Comparison of ENCODE assay signal across 8 mouse cellular contexts in genomic region chrX:11734505-11735435, GRCm38 (mm10).
DNase-seq lines count a peak whose midpoint lies in the region; ATAC-seq and TF ChIP-seq lines count a peak whose summit lies in the region.

No protein-coding gene starts in this region.

- TF ChIP-seq POLR2A in small intestine, adult 2 months (IDR thresholded peaks at IDR 0.05; ENCODE audit: low read depth, low read length) = no peak

- peak; percentile 21; the same call in 1 of the 2 replicates for ATAC-seq in liver, embryonic 16.5 days (ENCODE audit: low read depth)
- ATAC-seq in liver, postnatal 0 days = no peak
- ATAC-seq in embryonic facial prominence, embryonic 15.5 days (ENCODE audit: insufficient number of reproducible peaks, low FRiP score, low TSS enrichment, low read depth) = peak; percentile 34; the same call in 1 of the 2 replicates
- ATAC-seq in kidney, postnatal 0 days (replicated peaks; ENCODE audit: low FRiP score, low read depth) = no peak

- H3K36me3 ChIP-seq in liver, embryonic 16.5 days (ENCODE audit: control insufficient read depth, insufficient read depth) = no peaks in the 10 kb centered on the region
- H3K36me3 ChIP-seq in liver, postnatal 0 days (replicated peaks; ENCODE audit: insufficient read depth, low read length) = no peaks in the 10 kb centered on the region
- no peaks in the 10 kb centered on the region for H3K36me3 ChIP-seq in embryonic facial prominence, embryonic 15.5 days
- H3K36me3 ChIP-seq in kidney, postnatal 0 days (ENCODE audit: insufficient read depth, low read length) = no peaks in the 10 kb centered on the region
- H3K36me3 ChIP-seq in small intestine, adult 2 months (ENCODE audit: control insufficient read depth, insufficient read depth, low read length) = no peaks in the 10 kb centered on the region

- H3K4me2 ChIP-seq in liver, embryonic 16.5 days (ENCODE audit: low read depth, low read length) = no peak overlapping the region
- no peak overlapping the region for H3K4me2 ChIP-seq in liver, postnatal 0 days (ENCODE audit: low read depth, low read length)
- H3K4me2 ChIP-seq in embryonic facial prominence, embryonic 15.5 days (replicated peaks) = no peak overlapping the region
- H3K4me2 ChIP-seq in kidney, postnatal 0 days (ENCODE audit: low read length) = no peak overlapping the region

- WGBS in liver, embryonic 16.5 days (ENCODE audit: insufficient replicate concordance) = 55% methylated on average over 26 of the region's 27 CpGs
- 59% methylated on average over 26 of the region's 27 CpGs for WGBS in liver, postnatal 0 days (ENCODE audit: insufficient replicate concordance)
- 34% methylated on average over 27 of the region's 27 CpGs for WGBS in embryonic facial prominence, embryonic 15.5 days
- WGBS in kidney, postnatal 0 days = 40% methylated on average over 27 of the region's 27 CpGs
- 31% methylated on average over 27 of the region's 27 CpGs for WGBS in small intestine, adult 2 months

- no peak for TF ChIP-seq CTCF in liver, postnatal 0 days (IDR thresholded peaks at IDR 0.05; ENCODE audit: low read depth)
- TF ChIP-seq CTCF in kidney, postnatal 0 days (IDR thresholded peaks at IDR 0.05; ENCODE audit: low read depth) = no peak
- no peak for TF ChIP-seq CTCF in small intestine, adult 2 months (IDR thresholded peaks at IDR 0.05; ENCODE audit: extremely low read depth, insufficient read length, insufficient replicate concordance, low read depth, low read length)

- DNase-seq in liver, postnatal 0 days = no peak
- peak; percentile 25 for DNase-seq in kidney, postnatal 0 days (ENCODE audit: low spot score)
- no peak for DNase-seq in urinary bladder, postnatal 25 days (ENCODE audit: low spot score)
- DNase-seq in urinary bladder, postnatal 10 days (ENCODE audit: low spot score) = no peak
- no peak for DNase-seq in urinary bladder, postnatal 14 days (ENCODE audit: low spot score)

- H3K27ac ChIP-seq in liver, embryonic 16.5 days (ENCODE audit: low read length) = no peak overlapping the region
- H3K27ac ChIP-seq in liver, postnatal 0 days (ENCODE audit: low read depth) = no peak overlapping the region
- H3K27ac ChIP-seq in embryonic facial prominence, embryonic 15.5 days (replicated peaks) = no peak overlapping the region
- H3K27ac ChIP-seq in kidney, postnatal 0 days = no peak overlapping the region
- peak overlapping the region; percentile 35; the same call in 1 of the 2 replicates for H3K27ac ChIP-seq in small intestine, adult 2 months (ENCODE audit: insufficient read depth, low read depth, low read length)

- no peak for TF ChIP-seq EP300 in liver, postnatal 0 days (IDR thresholded peaks at IDR 0.05; ENCODE audit: low read depth)

- H3K4me1 ChIP-seq in liver, embryonic 16.5 days (ENCODE audit: control insufficient read depth, low read depth, low read length) = no peaks in the 10 kb centered on the region
- no peaks in the 10 kb centered on the region for H3K4me1 ChIP-seq in liver, postnatal 0 days (ENCODE audit: insufficient read depth)
- peaks cover 11% of the 10 kb centered on the region; the same call in 1 of the 2 replicates for H3K4me1 ChIP-seq in embryonic facial prominence, embryonic 15.5 days
- 0 out of 2 replicates have a peak, but pooled peaks cover 3% of the 10 kb centered on the region for H3K4me1 ChIP-seq in kidney, postnatal 0 days (replicated peaks; ENCODE audit: insufficient read depth, low read length)
- peaks cover 5% of the 10 kb centered on the region; the same call in 1 of the 2 replicates for H3K4me1 ChIP-seq in small intestine, adult 2 months (ENCODE audit: control insufficient read depth, insufficient read depth, insufficient read length, low read length)

- no peak overlapping the region for H3K4me3 ChIP-seq in liver, embryonic 16.5 days (ENCODE audit: low read depth, low read length)
- no peak overlapping the region for H3K4me3 ChIP-seq in liver, postnatal 0 days (ENCODE audit: low read depth, low read length)
- no peak overlapping the region for H3K4me3 ChIP-seq in embryonic facial prominence, embryonic 15.5 days (replicated peaks)
- H3K4me3 ChIP-seq in kidney, postnatal 0 days (replicated peaks; ENCODE audit: low read depth, low read length) = no peak overlapping the region
- no peak overlapping the region for H3K4me3 ChIP-seq in small intestine, adult 2 months (ENCODE audit: low read depth, low read length)

- no peak overlapping the region for H3K9ac ChIP-seq in liver, embryonic 16.5 days (ENCODE audit: low read depth, low read length)
- H3K9ac ChIP-seq in liver, postnatal 0 days (replicated peaks) = no peak overlapping the region
- no peak overlapping the region for H3K9ac ChIP-seq in embryonic facial prominence, embryonic 15.5 days
- H3K9ac ChIP-seq in kidney, postnatal 0 days (ENCODE audit: low read depth, low read length) = no peak overlapping the region

- H3K9me3 ChIP-seq in liver, embryonic 16.5 days (replicated peaks; ENCODE audit: control insufficient read depth, low read length) = no peaks in the 10 kb centered on the region
- H3K9me3 ChIP-seq in liver, postnatal 0 days (ENCODE audit: low read length) = no peaks in the 10 kb centered on the region
- H3K9me3 ChIP-seq in embryonic facial prominence, embryonic 15.5 days (replicated peaks) = no peaks in the 10 kb centered on the region
- H3K9me3 ChIP-seq in kidney, postnatal 0 days (replicated peaks; ENCODE audit: low read length) = no peaks in the 10 kb centered on the region

- H3K27me3 ChIP-seq in liver, embryonic 16.5 days (ENCODE audit: control insufficient read depth, insufficient read depth, low read depth, low read length) = no peaks in the 10 kb centered on the region; the same call in 1 of the 2 replicates
- H3K27me3 ChIP-seq in liver, postnatal 0 days (ENCODE audit: insufficient read depth, low read length) = peaks cover 5% of the 10 kb centered on the region; the same call in 1 of the 2 replicates
- H3K27me3 ChIP-seq in embryonic facial prominence, embryonic 15.5 days = peaks cover 19% of the 10 kb centered on the region; the same call in 1 of the 2 replicates
- 0 out of 2 replicates have a peak, but pooled peaks cover 3% of the 10 kb centered on the region for H3K27me3 ChIP-seq in kidney, postnatal 0 days (ENCODE audit: insufficient read depth, low read length)
- H3K27me3 ChIP-seq in small intestine, adult 2 months (ENCODE audit: control insufficient read depth, insufficient read depth, low read length) = no peaks in the 10 kb centered on the region

Comparison
In these comparisons a context has a peak if more than half of its experiments do, and no peak if none do; other contexts are left out.
1. ATAC-seq: peak in liver, embryonic 16.5 days (single experiment) and embryonic facial prominence, embryonic 15.5 days (single experiment); none in liver, postnatal 0 days (single experiment) and kidney, postnatal 0 days (single experiment).